Mouse (Mus musculus): ENCODE data around the gene Sipa1l1. TPM values are rescaled to one million over a fixed set of nuclear protein-coding genes. Genes with fewer than 3 reads are reported as not detected.

The Sipa1l1 gene
- total RNA-seq, 2 experiments from 2014 or later, result 26.6 to 43.1 TPM

DNA sequence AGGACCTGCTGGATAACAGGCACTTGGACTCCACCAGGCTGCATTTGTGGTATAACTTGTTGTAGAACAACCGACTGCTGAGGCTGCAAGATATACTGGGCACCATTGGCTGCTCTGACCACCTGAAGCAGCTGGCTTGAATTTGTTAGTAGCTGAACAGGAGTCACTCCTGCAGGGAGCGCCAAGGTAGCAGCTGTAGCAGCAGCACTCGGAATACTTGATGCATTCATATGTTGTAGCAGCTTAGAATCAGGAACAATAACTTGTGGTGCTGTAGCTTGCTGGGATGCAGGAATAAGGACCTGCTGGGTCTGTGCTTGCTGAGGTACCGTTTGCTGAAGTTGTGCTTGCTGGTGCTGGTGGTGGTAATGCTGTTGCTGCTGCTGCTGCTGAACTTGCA, 326.8 kb downstream of the Sipa1l1 start:
- no peak for ATAC-seq (replicated peaks; ENCODE audit: poor library complexity, severe bottlenecking)

DNA sequence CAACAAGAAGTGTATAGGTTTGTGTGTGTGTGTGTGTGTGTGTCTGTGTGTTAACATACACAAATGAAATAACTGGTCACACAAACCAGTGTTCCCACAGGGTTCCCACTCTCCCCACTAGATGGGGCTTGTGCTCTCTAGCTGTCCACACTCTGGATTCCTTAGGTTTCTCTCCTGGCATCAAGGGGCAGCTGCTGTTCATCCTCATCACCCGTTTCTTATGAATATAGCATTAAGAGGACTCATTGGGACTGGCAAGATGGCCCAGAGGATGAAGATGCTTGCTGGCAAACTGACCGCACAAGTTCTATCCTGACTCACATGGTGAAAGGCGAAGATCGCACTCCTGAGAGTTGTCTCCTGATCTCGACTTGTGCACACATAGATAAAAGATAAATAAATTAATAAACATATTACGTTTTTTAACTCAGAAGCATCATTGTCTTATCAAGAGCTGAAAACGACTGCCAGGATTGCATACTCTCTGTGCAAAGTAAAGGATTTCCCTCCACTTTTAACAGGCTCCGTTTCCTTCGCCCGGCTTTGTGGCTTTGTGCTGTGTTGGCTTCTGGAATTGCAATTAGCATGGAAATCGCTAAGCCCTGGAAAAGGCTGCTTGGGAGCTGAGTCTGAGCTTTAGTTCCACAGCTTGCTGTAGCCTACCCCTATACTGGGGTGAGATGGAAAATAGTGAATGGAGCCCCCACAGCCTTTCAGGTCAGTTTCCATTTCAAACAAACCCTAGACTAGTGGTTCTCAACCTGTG, 328.9 kb downstream of the Sipa1l1 start:
- no peak for ATAC-seq (replicated peaks; ENCODE audit: poor library complexity, severe bottlenecking)

DNA sequence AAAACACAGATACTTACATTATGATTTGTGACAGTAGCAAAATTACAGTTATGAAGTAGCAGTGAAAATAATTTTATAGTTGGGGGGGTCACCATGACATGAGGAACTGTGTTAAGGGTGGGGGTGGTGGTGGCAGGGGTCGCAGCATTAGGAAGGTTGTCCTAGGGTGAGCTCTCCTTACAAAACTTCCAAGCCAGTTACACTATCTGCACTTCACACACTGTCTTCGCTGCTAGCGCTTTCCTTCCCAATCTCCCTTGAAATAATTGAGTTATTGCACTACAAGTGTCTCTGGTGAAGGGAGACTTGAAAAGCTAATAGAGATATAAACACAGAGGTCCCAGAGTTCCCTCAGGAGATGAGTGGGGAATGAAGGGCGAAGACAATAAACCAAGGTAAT, 329.6 kb downstream of the Sipa1l1 start:
- no peak for ATAC-seq (replicated peaks; ENCODE audit: poor library complexity, severe bottlenecking)

- ATAC-seq (replicated peaks; ENCODE audit: poor library complexity, severe bottlenecking), result no peak
Observed at GRCm38 (mm10) chr12:82499731-82500130, 330.6 kb downstream of the Sipa1l1 start.

Data from granulocyte monocyte progenitor cell, adult 5-6 weeks (primary cell).